Mouse (Mus musculus) urinary bladder, postnatal 10 days (tissue): ENCODE data around the gene Tnik.

Source experiments
- DNase-seq: peaks from one replicate; pipeline ENCODE4 v3.0.0; 2022; ENCODE audit warnings: low spot score

Tnik gene

GRCm38 (mm10) chr3:28263002-28263947 lies at the start of gene Tnik:
Gene Tnik, plus strand, starts transcription at chr3:28263214.
- no peak for DNase-seq

DNA sequence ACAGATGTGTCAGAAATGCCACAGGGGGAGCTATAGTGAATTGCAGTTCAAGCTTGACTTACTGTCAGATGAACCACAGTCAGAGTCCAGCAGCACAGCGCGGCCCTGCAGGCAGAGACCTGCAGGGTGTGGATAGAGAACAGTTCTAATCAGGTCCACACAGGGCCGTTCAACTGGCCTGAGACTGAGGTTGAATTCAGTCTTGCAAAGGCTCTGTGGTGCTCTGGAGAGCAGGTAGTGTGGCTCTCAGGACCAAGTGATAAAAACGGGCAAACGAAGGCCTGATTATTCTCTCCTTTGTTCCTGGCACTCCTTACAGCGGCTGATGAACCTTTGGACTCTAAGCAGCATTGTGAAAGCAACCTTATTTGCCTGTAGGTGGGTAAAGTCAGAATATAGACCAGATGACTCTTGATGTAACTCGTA lies 48.1 kb upstream of the Tnik start:
- no peak for DNase-seq

- no peak for DNase-seq
These were observed 46.0 kb upstream of the Tnik start for GRCm38 (mm10) chr3:28217001-28217400.

DNA sequence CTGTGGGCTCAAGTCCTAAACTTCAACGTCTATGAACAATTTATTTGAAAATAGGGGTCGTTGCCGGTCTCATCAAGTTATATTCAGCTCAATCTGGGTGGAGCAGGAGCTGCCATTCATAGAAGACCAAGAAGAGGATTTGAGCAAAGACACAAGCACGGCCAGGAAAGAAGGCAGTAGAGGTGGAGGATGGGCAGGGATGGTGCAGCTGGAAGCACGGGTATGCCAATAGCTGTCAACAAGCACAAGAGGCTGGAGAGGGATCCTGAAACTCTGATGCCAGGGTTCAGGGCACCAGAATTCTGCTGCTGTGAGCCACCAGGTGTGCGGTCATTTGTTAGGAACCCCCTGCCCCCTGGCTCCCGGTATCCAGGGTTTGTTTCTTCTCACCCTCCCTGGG lies 43.5 kb upstream of the Tnik start:
- no peak for DNase-seq

- no peak for DNase-seq
These were observed 43.0 kb upstream of the Tnik start for GRCm38 (mm10) chr3:28219964-28220363.

DNA sequence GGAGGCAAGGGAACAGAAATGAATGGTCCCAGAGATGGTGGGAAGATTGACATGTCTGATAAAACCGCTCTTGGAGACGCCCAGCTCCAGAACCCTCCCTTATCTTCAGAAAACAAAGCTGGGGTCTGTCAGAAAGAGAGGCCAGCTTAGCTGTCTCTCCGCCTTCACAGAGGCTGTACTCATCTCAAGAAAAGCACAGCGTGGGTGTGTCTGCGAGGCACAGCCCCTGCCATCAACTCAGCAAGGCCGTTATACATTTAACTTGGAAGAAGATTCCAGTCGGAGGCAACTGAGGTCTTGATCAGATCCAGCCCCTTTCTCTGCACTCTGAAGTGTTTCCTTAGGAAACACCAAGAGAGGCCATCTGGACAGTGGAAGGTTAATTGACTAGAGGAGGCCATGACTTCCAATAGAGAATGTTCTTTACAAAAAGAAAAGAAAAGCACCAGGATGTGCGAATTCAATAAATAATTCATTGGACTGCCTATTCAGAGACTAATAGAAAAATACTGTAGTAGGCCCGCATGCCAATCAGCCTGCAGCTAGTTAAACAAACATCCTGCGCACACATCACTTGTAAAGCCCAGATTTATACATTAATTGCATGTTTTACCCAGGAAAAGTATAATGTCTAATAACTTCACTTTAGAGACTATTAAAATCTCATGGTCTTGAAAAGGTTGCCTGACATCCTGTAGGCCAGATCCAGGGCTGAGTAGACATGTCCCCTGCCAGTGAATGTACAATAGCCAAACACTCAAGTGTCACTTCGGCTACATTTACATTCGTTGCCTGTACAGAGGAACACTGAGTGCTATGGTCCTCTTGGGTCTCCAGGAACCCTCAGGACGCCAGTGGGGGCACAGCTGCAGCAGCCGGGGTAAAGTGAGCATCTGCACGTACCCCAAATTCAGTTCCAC lies 38.3 kb upstream of the Tnik start:
- DNase-seq = no peak

- DNase-seq = no peak
These were observed 37.6 kb upstream of the Tnik start for GRCm38 (mm10) chr3:28225357-28225905.

- DNase-seq = no peak
These were observed 36.8 kb upstream of the Tnik start for GRCm38 (mm10) chr3:28226181-28226580.

DNA sequence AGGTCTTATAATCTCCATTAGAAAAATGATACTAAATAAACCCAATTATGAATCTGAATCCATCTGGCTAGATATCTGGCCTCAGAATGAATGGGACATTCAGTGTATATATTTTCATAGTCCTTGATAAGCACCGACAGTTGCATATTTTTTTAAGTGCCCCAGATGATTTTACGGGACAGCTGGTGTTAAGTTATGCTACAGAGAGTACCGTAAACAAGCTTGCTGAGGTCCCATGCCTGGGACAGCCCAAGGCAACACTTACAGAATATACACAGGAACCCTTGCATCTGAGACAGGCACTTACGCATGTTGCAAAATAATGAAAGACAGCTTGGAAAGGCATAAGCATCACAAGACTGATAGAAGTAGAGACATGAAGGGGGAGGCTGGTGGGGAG lies 34.1 kb upstream of the Tnik start:
- no peak for DNase-seq

- DNase-seq = no peak
These were observed 33.5 kb upstream of the Tnik start for GRCm38 (mm10) chr3:28229503-28229902.

DNA sequence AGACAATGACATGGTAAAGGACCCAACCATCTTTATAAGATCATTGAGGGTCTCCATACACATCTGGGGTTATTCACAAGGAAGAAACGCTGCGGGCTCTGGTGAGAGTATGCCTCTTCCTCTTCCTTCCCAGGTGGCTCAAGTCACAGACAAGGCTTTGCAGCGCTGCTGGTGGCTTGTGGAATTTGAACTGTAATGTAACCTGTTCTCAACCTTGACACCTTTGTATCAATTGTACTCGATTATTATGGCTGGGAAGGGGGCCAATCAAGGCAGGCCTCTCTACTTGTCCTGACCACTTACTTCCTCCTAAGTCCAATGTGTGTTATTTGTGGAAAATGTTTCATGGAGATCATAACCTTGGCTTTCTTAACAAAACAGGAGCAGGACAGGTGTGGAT lies 30.1 kb upstream of the Tnik start:
- DNase-seq = no peak

DNA sequence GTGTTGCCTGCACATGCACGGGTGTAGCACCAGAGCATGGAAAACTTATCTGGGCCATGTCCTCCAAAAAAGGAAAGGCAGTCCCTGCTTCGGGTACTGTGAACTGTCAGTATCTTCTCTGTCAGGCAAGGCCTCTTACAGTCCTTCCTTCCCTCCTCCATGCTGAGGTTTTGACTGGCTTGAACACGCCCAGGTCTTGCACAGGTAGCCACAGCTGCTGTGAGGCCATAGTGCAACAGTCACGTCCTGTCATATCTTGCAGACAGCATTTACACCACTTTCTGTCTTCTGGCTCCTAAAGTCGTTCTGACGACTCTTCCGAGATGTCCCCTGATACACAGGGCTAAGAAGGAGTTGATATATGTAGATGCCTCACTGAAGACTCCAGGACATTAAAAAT lies 28.8 kb upstream of the Tnik start:
- no peak for DNase-seq

- no peak for DNase-seq
These were observed 26.3 kb upstream of the Tnik start for GRCm38 (mm10) chr3:28236689-28237088.

- no peak for DNase-seq
These were observed 24.9 kb upstream of the Tnik start for GRCm38 (mm10) chr3:28238136-28238535.

DNA sequence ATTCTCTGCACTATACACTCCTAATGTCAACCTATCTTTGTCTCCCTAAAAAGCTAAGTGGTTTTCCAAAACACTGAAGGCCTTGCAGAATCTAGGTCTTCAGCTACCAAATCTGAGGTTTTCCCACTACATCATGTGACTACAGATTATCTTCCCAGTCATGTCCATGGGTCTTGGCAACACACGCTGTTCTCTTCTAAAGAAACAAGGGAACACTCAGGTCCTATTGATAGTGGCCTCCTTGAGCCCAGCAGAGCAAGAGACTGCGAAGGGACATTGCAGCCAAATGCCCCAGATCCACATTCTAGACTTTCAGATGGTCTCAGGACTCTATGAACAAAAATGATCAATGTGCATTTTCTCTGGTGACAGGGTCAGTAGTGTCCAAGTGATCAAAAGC lies 20.5 kb upstream of the Tnik start:
- DNase-seq = no peak

- DNase-seq = no peak
These were observed 18.6 kb upstream of the Tnik start for GRCm38 (mm10) chr3:28244244-28244890.

- DNase-seq = no peak
These were observed 14.6 kb upstream of the Tnik start for GRCm38 (mm10) chr3:28248255-28248957.

DNA sequence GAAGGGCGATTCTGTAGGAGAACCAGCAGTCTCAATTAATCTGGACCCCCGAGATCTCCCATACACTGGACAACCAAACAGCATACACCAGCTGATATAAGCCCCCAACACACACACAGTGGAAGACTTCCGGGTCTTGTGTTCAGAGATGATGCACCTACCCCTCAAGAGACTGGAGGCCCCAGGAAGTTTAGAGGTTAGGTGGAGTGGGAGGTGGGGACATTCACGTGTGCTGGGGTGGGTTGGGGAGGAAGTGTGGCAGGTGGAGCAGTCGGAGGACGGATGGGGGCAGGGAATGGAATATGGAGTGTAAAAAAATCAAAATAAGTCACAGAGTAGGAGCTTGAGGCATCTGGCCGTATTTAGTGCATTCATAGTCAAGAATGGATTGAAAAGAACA lies 7.3 kb upstream of the Tnik start:
- no peak for DNase-seq

DNA sequence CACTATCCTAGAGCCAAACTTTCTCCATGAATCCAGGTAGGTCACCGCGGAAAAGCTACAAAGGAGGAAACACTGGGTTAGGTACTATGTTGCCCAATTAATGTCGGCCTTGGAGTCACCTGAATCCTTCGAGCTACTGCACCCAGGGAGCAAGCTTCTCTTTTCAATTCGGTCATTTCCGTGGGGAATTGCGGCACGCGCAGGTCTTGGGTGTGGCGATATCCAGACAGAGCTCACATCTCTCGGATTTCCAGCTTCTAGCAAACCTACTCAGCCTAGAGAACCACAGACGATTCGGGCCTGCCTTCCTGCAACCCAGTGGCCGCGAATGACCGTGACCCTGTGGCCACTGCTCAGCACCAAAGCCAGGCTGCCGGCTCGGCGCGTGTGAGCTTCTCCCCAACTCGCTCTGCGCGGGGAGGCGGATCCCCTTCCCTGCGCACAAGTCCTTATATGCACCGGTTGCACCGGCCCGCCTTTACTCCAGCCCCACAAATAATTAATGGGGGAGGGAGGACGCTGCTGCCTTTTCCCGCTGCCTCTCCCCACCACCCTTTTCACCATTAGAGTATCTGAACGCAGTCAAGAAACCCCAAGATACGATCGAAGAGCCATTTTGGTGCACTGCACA lies 528 bp upstream of the Tnik start:
- DNase-seq = peak; percentile 40

DNA sequence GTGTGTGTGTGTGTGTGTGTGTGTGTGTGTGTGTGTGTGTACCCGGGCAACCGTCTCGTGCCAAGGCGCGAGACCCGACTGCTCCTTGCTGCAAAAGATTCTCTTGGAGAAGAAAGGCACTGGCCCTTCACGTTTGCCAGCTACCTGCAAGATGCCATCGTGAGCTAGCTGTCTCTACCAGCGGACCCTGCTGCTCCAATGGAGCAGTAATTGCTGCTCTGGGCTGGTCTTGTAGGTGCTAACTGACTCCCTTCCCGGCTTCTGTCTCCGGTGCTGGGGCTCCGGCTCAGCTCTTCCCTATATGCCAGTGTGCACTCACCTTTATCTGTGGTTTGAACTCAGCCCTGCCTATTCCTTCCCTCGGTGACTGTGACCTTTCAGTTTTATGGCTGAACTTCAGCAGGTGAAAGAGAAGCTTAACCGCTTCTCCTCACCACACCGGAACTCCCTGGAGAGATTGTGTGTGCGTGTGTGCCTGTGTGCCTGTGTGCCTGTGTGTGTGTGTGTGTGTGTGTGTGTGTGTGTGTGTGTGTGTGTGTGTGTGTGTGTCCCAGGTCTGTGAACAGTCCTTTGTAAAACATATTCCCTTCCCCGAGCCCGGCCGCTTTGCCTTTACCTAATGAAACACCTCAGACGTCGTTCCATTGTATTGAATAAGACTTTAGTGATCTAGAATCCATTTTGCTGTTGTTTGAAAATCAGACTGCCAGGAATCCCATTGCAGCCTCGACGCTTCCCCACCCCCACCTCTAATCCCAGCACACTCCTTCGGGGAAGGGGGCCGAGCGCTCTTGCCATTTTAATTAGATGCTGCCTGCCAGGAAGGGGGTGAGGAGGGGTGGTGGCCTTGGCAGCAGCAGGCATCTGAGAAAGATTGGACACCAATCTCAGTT lies 1.2 kb downstream of the Tnik start:
- no peak for DNase-seq
